Mouse (Mus musculus): ENCODE data around the gene Wdr75.
A peak's percentile ranks its signal among the peaks of the same experiment; 100 is the strongest.

Wdr75 gene

DNA sequence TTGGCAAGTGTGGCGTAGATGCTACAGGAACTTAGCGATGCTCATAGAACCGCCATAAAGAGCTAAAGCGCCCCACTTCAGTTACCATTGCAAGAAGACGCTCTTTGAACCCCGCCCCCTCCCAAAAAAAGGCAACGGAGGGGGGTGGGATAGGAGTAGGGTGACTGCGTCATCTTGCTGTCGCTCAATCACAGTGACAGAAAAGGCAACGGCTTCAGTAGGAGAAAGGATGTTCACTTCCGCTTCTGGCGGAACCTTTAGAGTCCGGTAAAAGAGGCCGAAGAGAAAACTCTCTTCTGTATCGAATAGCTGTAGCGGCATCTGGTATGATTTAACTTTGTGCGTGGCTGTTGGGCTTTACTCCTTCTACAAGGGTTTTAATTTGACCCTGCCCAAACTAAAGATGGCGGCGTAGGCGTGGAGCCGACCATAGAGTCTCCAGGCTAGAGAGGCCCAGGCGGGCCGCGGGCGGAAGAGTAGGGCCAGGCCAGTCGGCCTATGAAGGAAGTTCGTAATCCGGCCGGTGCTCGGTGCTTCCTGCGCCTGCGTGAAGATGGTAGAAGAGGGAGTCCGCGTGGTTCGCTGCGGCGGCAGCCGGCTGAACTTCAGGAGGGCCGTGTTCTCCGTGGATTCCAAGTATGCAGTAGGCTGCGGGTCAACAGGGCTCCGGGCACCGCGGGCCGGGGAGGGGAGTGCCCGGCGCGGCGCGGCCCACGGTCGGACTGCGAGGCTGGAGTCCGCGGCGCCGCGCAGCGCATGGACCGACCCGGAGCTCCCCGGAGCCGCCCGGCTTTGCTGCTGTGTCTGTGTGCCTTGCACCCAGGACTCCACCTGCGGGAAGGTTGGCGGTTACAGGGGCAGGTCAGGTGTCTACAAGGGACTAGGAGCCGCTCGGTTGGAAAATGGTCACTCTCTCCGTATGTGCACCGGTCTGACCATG, at the start of gene Wdr75:
Gene Wdr75 (plus strand): TSS at position 198 of the 940 bp plus-strand sequence.
- peak; percentile 96 for DNase-seq

DNA sequence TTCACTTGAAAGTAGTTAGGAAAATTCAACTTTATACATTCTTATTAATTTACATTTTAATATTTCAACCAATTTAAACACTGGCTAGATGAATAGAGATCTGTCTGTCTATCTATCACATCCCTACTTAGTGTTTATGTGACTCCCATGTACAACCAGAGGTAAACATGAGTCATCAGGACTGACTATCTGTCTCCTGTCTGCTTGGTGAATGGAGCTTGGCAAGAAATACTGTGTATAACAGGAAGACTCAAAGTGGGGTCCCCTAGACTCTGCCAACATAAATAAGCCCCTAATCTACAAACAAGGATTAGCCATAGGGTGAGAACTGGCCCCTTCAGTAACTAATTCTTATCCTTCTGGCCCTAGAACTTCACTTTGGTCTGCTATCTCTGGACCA, 39.1 kb upstream of the Wdr75 start:
- DNase-seq, result no peak

GRCm38 (mm10) chr1:45756707-45757106, 38.3 kb upstream of the Wdr75 start:
- DNase-seq, result no peak

DNA sequence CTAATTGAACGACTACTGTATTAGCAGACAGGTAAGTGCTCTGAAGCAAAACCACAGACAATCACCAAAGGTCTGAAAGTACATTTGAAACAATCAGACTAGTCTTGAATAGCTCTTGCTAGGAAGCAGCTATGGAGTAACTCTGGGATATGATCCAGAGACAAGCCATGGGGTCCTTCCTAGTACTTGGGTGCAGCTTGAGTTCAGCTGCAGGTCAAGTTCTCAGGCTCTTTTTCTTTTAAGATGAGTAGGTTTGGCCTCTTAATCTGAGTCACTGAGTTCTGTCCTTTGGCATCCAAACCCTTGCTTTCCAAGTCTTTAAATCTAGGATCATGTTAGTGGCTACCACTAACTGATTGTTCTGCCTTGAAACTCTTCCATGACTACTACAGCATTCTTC, 37.0 kb upstream of the Wdr75 start:
- DNase-seq, result no peak

DNA sequence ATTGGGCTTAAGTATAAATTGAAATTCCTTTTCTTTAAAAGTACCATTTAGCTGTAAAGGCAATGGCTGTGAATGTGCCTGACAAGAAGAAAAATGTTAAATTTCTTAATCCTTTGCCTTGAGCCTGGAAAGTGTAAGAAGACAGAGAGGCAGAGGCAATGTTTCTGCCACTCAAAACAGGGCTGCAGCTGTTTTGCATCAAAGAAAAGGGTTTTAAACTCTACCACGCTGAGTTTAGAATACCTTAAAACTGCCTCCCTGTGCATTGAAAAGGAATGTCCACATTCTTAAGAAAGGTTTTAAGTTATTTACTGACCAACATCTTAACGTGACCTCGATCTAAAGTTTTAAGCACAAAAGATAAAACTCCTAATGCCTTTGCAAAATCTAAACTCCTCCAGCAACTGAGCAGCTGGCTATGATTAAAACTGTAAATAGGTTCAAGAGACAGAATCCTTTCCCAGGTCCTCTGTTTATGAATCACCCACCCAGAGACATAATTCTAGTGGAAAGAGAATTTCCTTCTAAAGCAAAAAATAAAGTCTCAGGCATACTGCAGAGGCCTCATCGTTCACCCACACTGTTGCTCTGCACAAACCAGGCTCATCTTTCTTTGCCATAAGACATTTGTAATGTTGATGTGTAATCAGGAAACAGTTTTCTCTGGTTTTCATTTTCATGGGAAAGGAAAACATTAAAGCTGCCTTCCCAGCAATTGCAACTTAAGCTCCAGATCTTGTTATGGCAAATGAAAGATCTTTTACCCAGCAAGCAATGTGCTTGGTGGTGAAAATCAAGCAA, 34.1 kb upstream of the Wdr75 start:
- DNase-seq, result no peak

GRCm38 (mm10) chr1:45761468-45761795, 33.5 kb upstream of the Wdr75 start:
- no peak for DNase-seq

GRCm38 (mm10) chr1:45765678-45766077, 29.3 kb upstream of the Wdr75 start:
- DNase-seq, result peak; percentile 1 to 13

DNA sequence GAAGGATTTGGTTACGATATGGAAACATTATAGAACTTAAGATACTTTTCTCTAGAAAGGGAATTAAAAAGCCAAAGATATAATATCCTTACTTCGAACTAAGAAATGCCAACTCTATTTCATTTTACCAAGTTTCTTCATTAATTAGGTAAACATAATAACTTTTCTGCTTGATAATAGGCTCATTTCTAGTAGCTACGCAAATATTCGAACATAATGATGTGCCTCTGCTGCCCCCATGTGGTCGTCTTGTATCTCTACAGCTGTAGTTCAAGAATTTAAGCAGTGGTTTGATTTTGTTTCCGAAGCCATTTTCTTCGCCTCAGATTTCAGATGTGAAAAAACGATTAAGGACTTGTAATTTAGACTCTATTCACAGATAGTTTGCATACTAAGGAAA, 28.8 kb upstream of the Wdr75 start:
- peak; percentile 45 to 90 for DNase-seq

DNA sequence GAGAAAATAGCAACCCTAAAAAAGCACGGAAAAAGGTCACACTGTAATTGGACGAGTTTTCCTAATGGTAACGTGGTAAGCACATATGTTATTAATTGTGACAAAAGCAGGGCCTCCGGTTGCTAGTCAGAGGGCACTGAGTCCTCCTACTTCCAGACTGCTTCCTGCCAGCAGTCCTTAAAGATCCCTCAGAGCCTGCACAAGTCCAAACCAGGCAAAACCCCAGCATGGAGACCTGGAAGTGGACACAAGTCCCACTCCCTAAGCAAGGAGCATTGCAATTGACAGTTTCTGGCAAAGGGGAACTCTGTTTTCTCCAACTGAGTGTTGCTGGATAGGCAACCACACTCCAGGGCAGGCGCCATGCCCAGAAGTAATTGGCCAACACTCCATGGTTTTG, 27.4 kb upstream of the Wdr75 start:
- DNase-seq, result no peak

DNA sequence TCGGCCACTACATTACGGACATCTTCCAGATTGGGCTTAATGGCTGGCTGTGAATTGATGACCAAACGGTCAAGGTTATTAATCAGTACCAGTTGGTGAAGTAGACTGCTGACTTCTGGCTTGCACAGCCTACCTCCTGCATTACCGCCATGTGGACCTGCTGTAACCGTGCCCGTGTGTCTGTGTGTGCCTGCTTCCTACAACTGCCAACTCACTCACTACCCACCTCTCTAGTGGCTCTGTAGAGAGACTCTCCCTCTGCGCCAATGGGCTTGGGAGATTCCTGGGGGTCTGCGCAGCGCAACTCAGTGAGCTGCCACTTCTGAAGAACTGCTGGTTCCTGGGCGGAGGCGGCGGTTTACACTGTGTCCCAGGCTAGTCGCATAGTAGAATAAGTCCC, 25.6 kb upstream of the Wdr75 start:
- no peak for DNase-seq

DNA sequence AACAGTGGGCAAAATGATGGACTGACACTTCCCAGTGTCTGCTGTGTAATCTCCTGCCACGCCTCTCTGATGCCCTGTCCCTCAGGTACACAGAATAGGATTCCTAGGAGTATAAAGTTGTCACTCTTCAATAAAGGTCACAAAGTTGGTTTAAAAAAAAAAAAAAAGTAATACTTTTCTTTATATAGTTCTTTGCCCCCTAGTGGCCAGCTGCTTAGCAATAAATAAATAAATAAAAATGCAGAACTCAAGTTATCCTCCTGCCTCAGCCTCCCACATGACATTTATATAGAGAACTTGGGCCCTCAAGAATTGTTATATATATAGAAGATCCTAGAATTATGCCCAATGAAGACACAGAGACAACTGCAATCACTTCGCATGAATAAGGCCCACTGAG, 24.9 kb upstream of the Wdr75 start:
- no peak for DNase-seq

DNA sequence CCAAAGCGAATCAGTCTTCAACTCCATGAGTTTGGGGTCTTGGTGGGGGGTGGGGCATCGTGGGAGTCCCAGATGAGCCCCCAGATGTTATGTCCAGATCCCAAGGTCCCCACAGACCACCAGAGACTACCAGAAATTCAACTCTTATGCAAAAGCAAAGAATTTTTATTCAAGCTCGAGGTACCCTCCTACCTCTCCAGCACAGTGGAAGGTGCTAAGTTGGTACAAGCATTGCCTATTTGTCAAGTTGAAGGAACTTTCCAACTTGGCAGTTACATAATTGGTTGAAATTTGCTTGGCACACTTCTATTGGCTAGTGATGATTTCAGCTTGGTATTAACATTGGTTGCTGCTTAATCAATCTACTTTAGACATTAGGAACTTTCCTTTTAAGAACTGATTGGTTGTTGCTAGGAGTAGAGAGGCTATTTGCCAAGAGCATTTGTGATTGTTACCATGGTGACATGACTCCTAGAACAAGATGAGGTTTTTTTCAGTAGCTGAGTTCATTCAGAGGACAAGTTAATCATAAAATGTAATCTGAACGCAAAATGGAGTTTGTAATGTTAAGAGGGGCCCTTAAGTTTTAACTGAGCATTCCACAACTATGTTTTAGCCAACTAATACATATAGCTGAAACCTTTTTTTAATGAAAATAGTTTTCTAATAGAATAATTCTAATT, 14.2 kb upstream of the Wdr75 start:
- peak in 1 of 2 experiments; percentile 3 for DNase-seq

- peak; percentile 39 to 41 for DNase-seq
These were observed 21.9 kb downstream of the Wdr75 start for GRCm38 (mm10) chr1:45816889-45817288.

DNA sequence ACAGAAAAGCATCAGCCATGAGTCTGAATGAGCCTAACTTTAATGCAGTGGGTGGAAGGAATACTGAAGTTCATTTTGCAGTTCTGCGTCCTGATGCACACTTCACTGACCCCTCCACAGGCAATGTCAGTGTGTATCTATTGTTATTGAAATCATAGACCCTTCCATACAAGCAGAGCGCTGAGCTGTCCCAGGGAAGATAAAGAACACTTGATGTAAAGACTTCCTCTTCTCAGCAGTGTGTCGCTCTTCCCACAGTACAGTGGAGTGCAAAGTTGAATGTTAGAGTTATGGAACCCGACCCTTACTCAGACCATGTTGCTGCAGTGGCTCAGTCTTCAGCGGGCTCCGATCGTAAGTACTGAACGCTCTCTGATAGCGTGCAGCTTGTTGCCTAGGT, 23.6 kb downstream of the Wdr75 start:
- DNase-seq, result no peak

DNA sequence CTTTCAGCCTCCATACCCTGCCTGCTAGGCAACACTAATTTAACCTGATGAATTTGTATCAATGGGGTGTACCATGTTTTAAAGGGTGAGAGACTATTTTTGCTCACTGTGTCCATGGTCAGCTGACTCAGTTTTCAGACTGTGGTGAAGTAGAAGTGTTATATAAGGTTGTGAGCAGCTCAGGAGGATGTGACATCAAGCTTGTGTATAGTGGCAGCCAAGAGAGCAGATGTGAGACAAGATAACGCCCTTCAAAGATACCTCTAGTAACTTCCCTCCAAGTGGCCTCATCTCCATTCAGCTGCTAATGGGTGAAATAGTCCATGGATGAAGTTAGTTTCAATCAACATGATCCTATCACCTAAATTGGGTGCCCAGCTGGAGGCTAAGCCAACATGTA, 29.5 kb downstream of the Wdr75 start:
- no peak for DNase-seq

GRCm38 (mm10) chr1:45825140-45825539, 30.2 kb downstream of the Wdr75 start:
- DNase-seq, result peak; percentile 71 to 88

GRCm38 (mm10) chr1:45825630-45826029, 30.7 kb downstream of the Wdr75 start:
- no peak for DNase-seq

- DNase-seq, result no peak
These were observed 31.2 kb downstream of the Wdr75 start for GRCm38 (mm10) chr1:45826148-45826547.

GRCm38 (mm10) chr1:45826796-45827195, 31.8 kb downstream of the Wdr75 start:
- DNase-seq, result no peak

DNA sequence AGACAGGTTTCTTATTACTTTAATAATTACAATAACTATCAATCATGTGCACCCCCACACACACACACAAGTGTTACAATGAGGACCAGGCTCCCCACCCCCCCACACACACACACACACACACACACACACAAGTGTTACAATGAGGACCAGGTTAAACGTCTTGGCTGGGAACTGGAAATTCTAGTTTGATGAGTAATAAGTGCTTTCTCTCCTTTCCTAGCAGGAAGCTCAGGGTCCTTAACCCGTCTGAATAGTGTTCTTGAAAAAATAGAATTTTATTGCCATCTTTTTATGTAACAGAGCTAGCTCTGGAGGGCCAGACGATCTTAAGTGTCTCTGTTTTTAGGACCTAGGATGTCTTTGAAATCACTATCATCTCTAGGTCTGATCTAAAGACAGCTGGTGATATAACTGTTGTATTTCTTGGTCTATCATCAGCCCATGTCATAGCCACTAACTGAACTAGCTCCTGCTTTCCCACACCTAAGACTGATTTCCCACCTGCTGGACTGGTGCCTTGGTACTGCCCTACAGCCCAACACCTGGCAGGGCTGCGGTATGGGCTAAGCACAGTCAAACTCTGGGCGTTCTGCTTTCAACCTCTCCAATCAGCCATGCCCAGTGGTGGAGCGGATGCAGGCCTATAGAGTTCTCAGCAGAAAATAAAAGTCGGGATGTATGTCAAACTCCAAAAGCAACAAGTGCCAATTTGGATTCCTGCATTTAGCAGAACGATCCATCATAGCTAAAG, 35.7 kb downstream of the Wdr75 start:
- DNase-seq, result no peak

DNA sequence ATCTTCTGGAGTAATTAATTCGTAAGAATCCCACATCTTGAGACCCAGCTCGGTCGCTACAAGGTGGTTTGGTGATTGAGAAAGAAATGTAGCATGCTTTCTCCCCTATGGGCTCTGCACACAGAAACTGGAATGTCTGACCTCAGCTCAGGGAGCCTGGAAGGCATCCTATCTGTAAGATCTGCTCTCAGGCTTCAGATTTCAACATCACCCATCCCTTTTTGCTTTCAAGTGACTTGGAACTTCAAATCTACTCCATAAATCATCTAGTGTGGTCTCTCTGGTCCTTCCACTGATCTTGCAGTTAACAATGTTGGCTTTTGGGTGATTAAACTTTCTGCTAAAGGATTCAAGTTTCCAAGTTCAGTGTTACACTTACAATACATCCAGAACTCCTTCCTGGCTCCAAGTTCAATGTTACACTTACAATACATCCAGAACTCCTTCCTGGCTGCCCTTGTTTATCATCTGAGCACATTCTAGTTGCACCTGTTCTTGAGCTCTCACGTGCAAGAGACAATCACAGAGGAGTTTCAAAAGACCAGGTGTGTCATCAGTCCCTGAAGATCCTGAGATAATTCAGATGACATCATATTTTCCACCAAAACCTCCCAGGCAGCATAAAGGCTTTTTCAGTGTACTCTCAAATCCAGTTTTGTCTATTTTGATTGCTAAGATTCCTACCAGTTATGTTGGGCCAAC, 40.5 kb downstream of the Wdr75 start:
- DNase-seq, result peak in 1 of 2 experiments; percentile 9

GRCm38 (mm10) chr1:45837736-45838135, 42.8 kb downstream of the Wdr75 start:
- DNase-seq, result peak; percentile 58 to 73
